Comparison of ENCODE assay signal across 7 mouse cellular contexts in the genomic region with DNA sequence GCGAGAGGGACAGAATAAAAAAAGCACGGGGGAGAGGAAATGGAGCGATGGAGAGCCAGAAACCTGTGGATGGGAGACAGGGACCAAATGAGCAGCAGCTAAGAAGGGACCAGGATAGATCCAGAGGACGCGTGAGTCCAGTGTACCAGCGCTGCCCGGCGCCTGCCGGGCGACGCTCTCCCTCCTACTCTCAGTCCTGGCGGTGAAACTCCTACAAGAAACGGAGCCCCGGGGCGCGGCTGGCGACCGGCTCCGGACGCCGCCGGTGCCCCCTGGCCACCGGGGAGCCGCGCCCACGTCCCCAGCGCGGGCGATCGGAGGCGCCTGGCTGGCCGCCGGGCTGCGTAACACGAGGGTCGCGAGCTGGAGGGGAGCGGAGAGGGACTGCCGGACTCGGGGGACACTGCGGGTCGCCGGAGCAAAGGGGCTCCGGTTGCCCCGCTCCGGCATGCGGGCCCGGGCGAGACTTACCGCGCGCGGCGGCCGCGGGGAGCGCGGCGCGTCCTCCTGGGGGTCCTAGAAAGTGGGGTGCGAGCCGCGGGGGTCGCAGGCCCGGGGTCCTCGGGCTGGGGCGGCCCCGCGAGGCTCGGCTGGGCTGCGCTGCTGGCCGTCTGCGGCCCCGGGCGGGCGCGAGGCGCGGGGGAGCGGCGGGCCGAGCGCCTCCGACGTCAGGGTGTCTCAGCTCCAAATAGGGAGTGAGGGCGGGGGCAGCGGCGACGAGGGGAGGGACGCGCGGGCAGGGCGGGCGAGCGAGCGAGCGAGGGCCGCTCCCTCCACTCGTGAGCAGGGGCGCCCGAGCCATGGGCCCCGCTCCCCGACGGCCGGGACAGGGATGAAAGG. TPM values are rescaled to one million over a fixed set of nuclear protein-coding genes. Genes with fewer than 3 reads are reported as not detected.
DNase-seq lines count a peak whose midpoint lies in the region; ATAC-seq and TF ChIP-seq lines count a peak whose summit lies in the region.

A gene (minus strand): TSS at position 638 of the 840 bp plus-strand sequence.

- CTCF ChIA-PET in Patski (lab: Charles Lee): no interaction called here

- no peaks in the 10 kb centered on the region for H3K27me3 ChIP-seq in Patski
- H3K27me3 ChIP-seq in intestine, embryonic 15.5 days (replicated peaks): peaks cover 10% of the 10 kb centered on the region; the same call in 1 of the 2 replicates
- peaks cover 6% of the 10 kb centered on the region for H3K27me3 ChIP-seq in liver, adult 2 months (ENCODE audit: control insufficient read depth, insufficient read depth, low read length)
- H3K27me3 ChIP-seq in neural tube, embryonic 11.5 days (ENCODE audit: control insufficient read depth, insufficient read depth, low read length): peaks cover 37% of the 10 kb centered on the region

- in situ Hi-C loops in Patski (cut with MboI; ENCODE audit: low pct_unique_long_range_greater_than_20kb): loop anchor here (5.0 to 10.0 kb wide), 2 partner anchors 52 to 90 kb away; no protein-coding TSS in a partner anchor

- H3K9ac ChIP-seq in intestine, embryonic 15.5 days: peak within 1 kb of the TSS; percentile 79
- H3K9ac ChIP-seq in liver, adult 2 months (ENCODE audit: low read depth, low read length): peak within 1 kb of the TSS; percentile 45
- H3K9ac ChIP-seq in neural tube, embryonic 11.5 days (ENCODE audit: low read length): peak within 1 kb of the TSS; percentile 67

- peaks cover 60% of the 10 kb centered on the region for H3K4me1 ChIP-seq in intestine, embryonic 15.5 days (replicated peaks)
- H3K4me1 ChIP-seq in liver, adult 2 months (ENCODE audit: control insufficient read depth, insufficient read depth, low read length): no peaks in the 10 kb centered on the region
- peaks cover 13% of the 10 kb centered on the region for H3K4me1 ChIP-seq in neural tube, embryonic 11.5 days (ENCODE audit: control insufficient read depth, insufficient read depth, low read length)

- TF ChIP-seq POLR2A in liver, adult 2 months (IDR thresholded peaks at IDR 0.05; ENCODE audit: extremely low read depth, insufficient read depth, low read length): no peak

- DNase-seq in Patski (ENCODE audit: low read depth, low spot score): no peak
- peak in 1 of 2 experiments; percentile 36 for DNase-seq in adrenal gland, postnatal 4 days (ENCODE audit: low spot score in 2 of 2)
- DNase-seq in gastrocnemius, postnatal 4 days (ENCODE audit: low spot score in 2 of 2): peak; percentile 71 to 76
- no peak for DNase-seq in liver, adult 2 months (ENCODE audit: extremely low read depth, low read depth, low spot score)
- no peak for DNase-seq in neural tube, embryonic 11.5 days (ENCODE audit: low spot score)

- POLR2A ChIA-PET in Patski (lab: Charles Lee): interaction anchor here (0.6 to 0.7 kb wide), 2 partner anchors 9 to 195 kb away, joined by 4 read pairs; no protein-coding TSS in a partner anchor

- under 1% methylated on average over 73 of the region's 105 CpGs for WGBS in intestine, embryonic 15.5 days
- whole genome bisulfite sequencing in liver, adult 2 months: 2% methylated on average over 104 of the region's 105 CpGs
- WGBS in neural tube, embryonic 11.5 days: under 1% methylated on average over 91 of the region's 105 CpGs

- peak; percentile 68 for ATAC-seq in Patski
- ATAC-seq in intestine, embryonic 15.5 days: peak; percentile 51
- ATAC-seq in neural tube, embryonic 11.5 days (ENCODE audit: insufficient read depth, low FRiP score, low TSS enrichment): no peak
- ATAC-seq in monocyte, adult 5-6 weeks (replicated peaks; ENCODE audit: insufficient number of reproducible peaks, low FRiP score, low TSS enrichment, poor library complexity, severe bottlenecking): no peak

- H3K9me3 ChIP-seq in intestine, embryonic 15.5 days: no peaks in the 10 kb centered on the region
- H3K9me3 ChIP-seq in neural tube, embryonic 11.5 days (ENCODE audit: control insufficient read depth, low read length): no peaks in the 10 kb centered on the region

- H3K4me3 ChIP-seq in intestine, embryonic 15.5 days (replicated peaks): peak within 1 kb of the TSS; percentile 74
- H3K4me3 ChIP-seq in liver, adult 2 months (ENCODE audit: insufficient read depth, low read depth, low read length): peak within 1 kb of the TSS; percentile 42; the same call in 1 of the 2 replicates
- peak within 1 kb of the TSS; percentile 56 for H3K4me3 ChIP-seq in neural tube, embryonic 11.5 days (ENCODE audit: low read depth, low read length)

- H3K79me2 ChIP-seq in liver, adult 2 months (ENCODE audit: control insufficient read depth, insufficient read depth, low read length): no peaks in the 10 kb centered on the region

- H3K4me2 ChIP-seq in intestine, embryonic 15.5 days (replicated peaks): peak within 1 kb of the TSS; percentile 98
- peak within 1 kb of the TSS; percentile 82 for H3K4me2 ChIP-seq in neural tube, embryonic 11.5 days (ENCODE audit: low read depth)

- no peak for TF ChIP-seq CTCF in Patski (IDR thresholded peaks at IDR 0.05)
- no peak for TF ChIP-seq CTCF in liver, adult 2 months (IDR thresholded peaks at IDR 0.05; ENCODE audit: low read depth, low read length)

- H3K27ac ChIP-seq in intestine, embryonic 15.5 days: peak within 1 kb of the TSS; percentile 57
- H3K27ac ChIP-seq in liver, adult 2 months (replicated peaks; ENCODE audit: insufficient read depth, low read depth, low read length): no peak within 1 kb of the TSS
- no peak within 1 kb of the TSS for H3K27ac ChIP-seq in neural tube, embryonic 11.5 days (ENCODE audit: low read depth, low read length)

- no peaks in the 10 kb centered on the region for H3K36me3 ChIP-seq in intestine, embryonic 15.5 days
- no peaks in the 10 kb centered on the region for H3K36me3 ChIP-seq in liver, adult 2 months (ENCODE audit: control insufficient read depth, insufficient read depth, low read length)
- no peaks in the 10 kb centered on the region for H3K36me3 ChIP-seq in neural tube, embryonic 11.5 days (ENCODE audit: control insufficient read depth, insufficient read depth, low read length)

RNA-seq across cellular contexts. Expression of the gene that starts here (rescaled TPM):
- polyA plus RNA-seq in Patski (2021): 55.7 TPM
- 10 to 100 TPM; 47.4 to 49.2 TPM for total RNA-seq in adrenal gland, postnatal 4 days (2021)
- total RNA-seq in gastrocnemius, postnatal 4 days (2021): 10 to 100 TPM; 68.5 to 74.4 TPM
- polyA plus RNA-seq in intestine, embryonic 15.5 days (2015; fragmentation: Nextera tagmentation; extraction: Ambion mirVana): 49.5 and 49.9 TPM in 2 replicates
- total RNA-seq in liver, adult 2 months (2014; rRNA removed): 0.37 and 1.7 TPM in 2 replicates
- 1.1 and 1.3 TPM in 2 replicates for polyA plus RNA-seq in liver, adult 2 months (2012; rRNA removed)
- 22.0 and 22.8 TPM in 2 replicates for polyA plus RNA-seq in neural tube, embryonic 11.5 days (2014; fragmentation: Nextera tagmentation; extraction: Ambion mirVana)
- 0.32 TPM in 1 of 3 replicates, not detected in the others for total RNA-seq in monocyte, adult 5-6 weeks (2017)

Comparison
In these comparisons a context has a peak if more than half of its experiments do, and no peak if none do; other contexts are left out.
1. RNA of the gene that starts here (total RNA-seq): 68.5 to 74.4 TPM in gastrocnemius, postnatal 4 days and 47.4 to 49.2 TPM in adrenal gland, postnatal 4 days; 0.37 to 1.7 TPM in liver, adult 2 months and 0.32 TPM in monocyte, adult 5-6 weeks; every median in the first group is over 10 times any median in the second.
2. RNA of the gene that starts here (polyA plus RNA-seq): 55.7 TPM in Patski (single experiment), 49.5 to 49.9 TPM in intestine, embryonic 15.5 days and 22.0 to 22.8 TPM in neural tube, embryonic 11.5 days; 1.1 to 1.3 TPM in liver, adult 2 months; every median in the first group is over 10 times any median in the second.
3. ATAC-seq: peak in Patski (single experiment) and intestine, embryonic 15.5 days (single experiment); none in neural tube, embryonic 11.5 days (single experiment) and monocyte, adult 5-6 weeks (single experiment).
4. DNase-seq: peak in gastrocnemius, postnatal 4 days (2 of 2); none in Patski (single experiment), liver, adult 2 months (single experiment) and neural tube, embryonic 11.5 days (single experiment).
5. Peak in every context shown above with its lines, with median percentiles within 50 percentile points of each other: H3K4me3 ChIP-seq and H3K9ac ChIP-seq.